Mouse (Mus musculus): ENCODE measurements around the gene Fmo5.

- TF ChIP-seq NANOG (IDR thresholded peaks at IDR 0.05; ENCODE audit: borderline replicate concordance, low read length) (no peak), CTCF (conservative IDR thresholded peaks at IDR 0.05; ENCODE audit: low read length) (no peak)
These were observed 70.5 kb downstream of the Fmo5 start for GRCm38 (mm10) chr3:97699061-97699460.

All from E14TG2a.4 (cell line).